Mouse (Mus musculus) brain, embryonic 14.5 days (tissue): Measurements from ENCODE around the gene Htra3. TPM values are rescaled to one million over a fixed set of nuclear protein-coding genes. Genes with fewer than 3 reads are reported as not detected.

Source experiments
- DNase-seq: peaks from one replicate; pipeline ENCODE4 v3.0.0-alpha.2; 2011; ENCODE audit warnings: low read depth
- CTCF ChIP-seq: fragments of 200-500 bp; IDR thresholded peaks from 2 replicates; pipeline ENCODE4 v1.5.1; 2012; ENCODE audit warnings: inconsistent platforms, mild to moderate bottlenecking, moderate library complexity, borderline replicate concordance; ENCODE audit not compliant: insufficient read depth, insufficient read length; ENCODE audit errors: extremely low read depth
- POLR2A ChIP-seq: fragments of 200-500 bp; IDR thresholded peaks from 2 replicates; pipeline ENCODE4 v1.6.1; 2012; ENCODE audit warnings: mild to moderate bottlenecking, inconsistent platforms, borderline replicate concordance; ENCODE audit not compliant: poor library complexity, insufficient read depth, insufficient read length, severe bottlenecking; ENCODE audit errors: extremely low read depth
- polyA plus RNA-seq: library from polyadenylated mRNA; depleted of rRNA; stranded (reverse); fragments of >200 nt; gene quantifications from 2 replicates; pipeline ENCODE4 v1.2.3, GENCODE M21; 2012

Gene Htra3
- polyA plus RNA-seq, 1 experiment: 14.8 TPM

DNA sequence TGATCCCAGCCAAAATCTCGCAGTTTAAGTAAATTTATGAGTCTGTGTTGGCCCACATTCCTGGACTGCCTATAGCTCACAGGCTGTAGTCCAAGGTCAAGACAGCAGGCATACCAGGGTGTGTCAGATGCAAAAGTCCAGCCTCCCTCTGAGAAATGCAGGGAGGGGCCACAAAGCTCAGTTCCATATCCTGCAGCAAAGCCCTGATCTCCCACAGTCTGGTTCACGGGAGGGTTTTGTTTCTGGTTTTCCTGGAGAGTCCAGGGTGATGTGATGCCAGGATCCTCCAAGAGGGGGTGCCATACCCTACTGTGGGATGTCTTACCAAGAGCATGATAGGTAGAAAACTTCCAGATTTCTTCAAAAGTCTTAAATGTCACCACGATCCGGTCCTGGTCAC is 38.4 kb upstream of the Htra3 start:
- no peak for DNase-seq
- TF ChIP-seq POLR2A: no peak
- TF ChIP-seq CTCF: peak; percentile 45; the same call in 1 of the 2 replicates

GRCm38 (mm10) chr5:35717455-35717854 is 37.9 kb upstream of the Htra3 start:
- TF ChIP-seq POLR2A (no peak), CTCF (no peak)

DNA sequence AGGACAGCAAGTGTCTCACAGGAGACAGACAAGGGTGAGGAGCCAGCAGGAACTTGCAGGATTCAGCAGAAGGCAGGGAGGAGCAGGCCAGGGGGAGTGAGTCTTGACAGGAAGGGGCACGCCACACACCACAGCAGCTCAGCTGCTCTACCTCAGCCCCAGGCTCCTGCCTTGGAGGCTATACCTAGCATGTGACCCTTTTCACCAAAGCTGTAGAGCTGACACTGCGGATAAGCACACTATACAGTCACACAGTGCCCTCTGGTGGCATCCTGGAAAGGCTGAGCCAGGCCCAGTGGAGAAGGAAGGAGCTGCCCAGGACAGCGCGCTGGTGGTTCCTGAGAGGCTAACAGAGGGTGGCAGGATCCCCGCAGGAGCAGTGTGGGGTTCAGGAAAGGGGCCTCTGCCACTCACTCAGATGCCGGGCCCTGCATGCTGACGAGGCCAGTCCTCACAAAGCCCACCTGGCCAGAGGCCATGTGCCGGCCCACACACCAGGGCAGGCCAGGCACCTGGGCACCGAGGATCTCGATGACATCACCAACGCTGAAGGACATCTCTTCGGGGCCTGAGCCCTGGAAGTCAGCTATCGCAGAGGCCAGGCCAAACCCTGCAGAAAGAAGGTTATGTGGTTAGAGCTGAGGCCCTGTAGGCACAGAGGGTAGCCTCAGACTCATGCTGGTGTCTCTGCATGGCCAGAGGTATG is 34.2 kb upstream of the Htra3 start:
- DNase-seq: peak; percentile 86
- TF ChIP-seq CTCF (peak; percentile 91), POLR2A (no peak)

More at GRCm38 (mm10) chr5:35717455-35717854, 37.9 kb upstream of the Htra3 start:
- no peak for DNase-seq

DNA sequence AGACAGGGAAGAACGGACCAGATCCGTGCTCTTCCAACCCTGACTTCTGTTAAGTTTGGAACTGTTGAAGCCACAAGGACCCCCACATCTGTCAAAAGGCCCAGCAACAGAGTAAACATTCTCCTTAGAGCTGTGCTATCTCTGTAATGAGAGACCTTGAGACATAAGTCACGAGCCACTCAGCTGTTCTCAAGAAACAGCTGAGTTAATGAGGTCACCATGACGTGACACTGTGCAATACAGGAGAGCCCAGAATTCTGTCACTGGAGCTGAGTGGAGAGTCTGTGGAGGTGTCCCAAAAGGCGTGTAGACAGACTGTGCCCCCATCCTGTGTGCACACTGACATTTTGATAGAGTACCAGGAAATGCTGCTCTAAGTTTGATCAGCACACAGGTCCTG is 32.9 kb upstream of the Htra3 start:
- no peak for DNase-seq
- TF ChIP-seq POLR2A: no peak
- no peak for TF ChIP-seq CTCF

DNA sequence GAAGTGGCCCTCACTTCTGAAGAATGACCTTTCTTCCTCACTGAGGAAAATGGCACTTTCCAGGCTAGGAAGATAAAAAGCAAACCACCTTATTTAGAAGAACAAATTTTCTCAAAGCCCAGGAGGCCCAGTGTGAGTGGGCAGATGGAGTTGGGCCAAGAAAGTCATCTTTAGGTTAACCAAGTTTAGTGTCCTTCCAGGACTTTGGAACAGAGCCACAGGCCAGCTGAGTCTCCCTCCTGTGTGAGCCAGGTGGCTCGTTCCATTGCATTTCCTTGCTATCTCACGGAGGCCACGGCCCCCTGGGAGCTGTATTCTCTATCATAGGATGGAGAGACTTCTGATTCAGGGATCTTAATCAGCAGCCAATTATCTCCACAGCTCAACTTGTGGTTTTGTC is 31.3 kb upstream of the Htra3 start:
- TF ChIP-seq CTCF (no peak), POLR2A (no peak)
- DNase-seq: no peak

DNA sequence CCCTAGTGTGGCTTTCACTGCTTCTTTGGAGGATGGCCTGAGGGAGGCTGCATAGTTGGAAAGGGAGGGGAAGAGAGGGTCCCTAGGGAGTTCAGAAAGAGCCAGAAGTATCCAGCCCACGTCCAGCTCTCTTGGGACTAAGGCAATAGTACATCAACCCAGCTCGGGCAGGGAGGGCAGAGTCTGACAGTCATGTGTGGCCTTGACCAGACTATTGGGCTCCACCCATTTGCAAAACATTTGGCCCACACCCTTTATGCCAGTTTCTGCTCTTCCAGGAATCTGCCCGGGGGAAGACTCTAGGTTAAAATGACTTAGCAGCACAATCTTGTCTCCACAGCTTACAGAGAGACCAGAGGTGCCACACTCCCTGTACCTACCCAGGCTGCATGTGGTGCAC is 30.9 kb upstream of the Htra3 start:
- DNase-seq: no peak
- TF ChIP-seq CTCF (no peak), POLR2A (no peak)

DNA sequence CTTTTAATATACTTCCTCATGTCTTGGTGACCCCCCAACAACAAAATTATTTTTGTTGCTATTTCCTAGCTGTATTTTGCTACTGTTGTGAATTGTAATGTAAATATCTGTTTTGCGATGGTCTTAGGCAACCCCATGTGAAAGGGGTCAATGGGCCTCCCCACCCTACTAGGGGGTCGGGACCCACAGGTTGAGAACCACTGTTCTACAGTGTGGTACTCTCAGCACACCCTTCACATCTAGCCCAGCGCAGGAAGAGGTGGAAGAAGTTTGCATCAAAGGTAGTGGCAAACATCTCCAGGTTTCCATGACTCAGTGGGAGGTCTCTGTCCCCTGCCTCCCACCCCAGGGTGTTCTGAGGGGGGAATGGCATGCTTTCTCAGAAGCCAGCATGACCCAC is 25.8 kb upstream of the Htra3 start:
- no peak for DNase-seq
- no peak for TF ChIP-seq CTCF
- TF ChIP-seq POLR2A: no peak

GRCm38 (mm10) chr5:35703814-35704213 is 24.2 kb upstream of the Htra3 start:
- DNase-seq: no peak
- TF ChIP-seq CTCF (no peak), POLR2A (no peak)

DNA sequence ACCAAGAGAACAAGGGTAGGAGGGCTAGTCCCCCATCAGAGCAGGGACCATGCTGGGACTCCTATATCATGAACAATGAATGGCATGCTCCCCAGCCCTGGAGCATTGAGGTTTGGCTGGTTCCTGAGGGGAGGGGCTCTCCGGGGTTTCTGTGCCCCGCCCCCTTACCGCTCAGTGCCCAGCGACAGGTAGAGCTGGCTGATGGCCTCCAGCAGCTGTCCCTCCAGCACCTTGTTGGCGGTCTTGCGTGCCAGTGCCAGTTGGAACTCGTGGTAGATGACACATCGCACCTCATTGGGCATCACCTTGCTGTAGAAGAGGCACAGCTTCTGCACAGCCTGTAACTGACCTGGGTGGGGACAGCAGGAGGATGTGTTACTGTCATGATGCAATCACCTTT is 23.6 kb upstream of the Htra3 start:
- TF ChIP-seq CTCF (no peak), POLR2A (no peak)

GRCm38 (mm10) chr5:35702582-35703140 is 23.1 kb upstream of the Htra3 start:
- TF ChIP-seq POLR2A: no peak
- no peak for TF ChIP-seq CTCF
- no peak for DNase-seq

More for the DNA sequence above, 23.6 kb upstream of the Htra3 start:
- no peak for DNase-seq

DNA sequence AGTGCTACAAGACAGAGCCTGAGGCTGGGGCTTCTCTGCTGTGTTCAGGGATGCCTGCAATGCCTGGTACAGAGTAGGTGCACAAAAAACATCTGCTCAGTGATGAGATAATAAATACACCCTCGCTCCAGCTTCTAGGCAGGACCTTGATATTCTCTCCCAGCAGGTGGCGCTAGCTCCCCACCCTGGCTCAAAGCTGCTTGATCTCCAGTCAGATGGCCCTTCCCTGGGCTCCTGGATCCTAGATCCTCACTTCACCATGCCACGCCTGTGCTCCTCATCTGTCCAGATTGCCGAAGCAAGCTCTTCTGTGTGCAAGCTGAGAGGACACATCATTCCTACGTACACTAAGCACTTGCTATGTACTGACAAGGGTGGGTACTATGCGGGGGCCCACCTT is 21.5 kb upstream of the Htra3 start:
- no peak for TF ChIP-seq POLR2A
- peak; percentile 75 for TF ChIP-seq CTCF
- peak; percentile 57 for DNase-seq

DNA sequence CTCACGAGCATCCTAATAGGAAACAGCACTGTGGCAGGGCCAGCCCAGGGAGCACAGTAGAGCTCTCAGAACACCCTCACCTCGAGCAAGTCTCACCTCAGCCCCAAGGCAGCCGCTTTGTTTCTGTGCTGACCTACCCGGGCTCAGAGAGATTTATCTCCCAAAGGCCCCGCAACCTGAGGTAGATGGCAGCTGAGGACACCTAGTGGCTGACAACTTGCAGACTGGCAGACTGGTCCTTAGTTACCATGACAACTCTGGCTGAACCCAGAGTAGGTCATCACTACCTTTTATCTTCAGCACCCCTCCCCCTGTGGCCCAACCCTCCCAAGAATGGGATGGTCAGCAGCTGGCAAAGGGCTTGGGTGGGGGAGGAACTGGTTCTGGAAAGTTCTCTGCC is 16.2 kb upstream of the Htra3 start:
- TF ChIP-seq CTCF (peak; percentile 53; the same call in 1 of the 2 replicates), POLR2A (no peak)
- DNase-seq: peak; percentile 58

GRCm38 (mm10) chr5:35693638-35694037 is 14.1 kb upstream of the Htra3 start:
- no peak for DNase-seq
- TF ChIP-seq CTCF: no peak
- no peak for TF ChIP-seq POLR2A
